Mouse (Mus musculus) cortical plate, adult 2 months (tissue): ENCODE measurements around the gene Rhbdf1. TPM values are rescaled to one million over a fixed set of nuclear protein-coding genes. Genes with fewer than 3 reads are reported as not detected.

Experiments used
- H3K27ac ChIP-seq: fragments of 200-500 bp; 2 replicates; pipeline ENCODE4 v1.5.1; 2012; ENCODE audit warnings: low read length, control low read depth, inconsistent platforms; ENCODE audit not compliant: insufficient read depth
- H3K4me1 ChIP-seq: fragments of 200-500 bp; 2 replicates; pipeline ENCODE4 v1.6.1; 2011; ENCODE audit warnings: low read length; ENCODE audit not compliant: control insufficient read depth, insufficient read depth
- H3K4me3 ChIP-seq: fragments of 200-500 bp; 2 replicates; pipeline ENCODE4 v1.5.1; 2011; ENCODE audit warnings: mild to moderate bottlenecking, low read length, control low read depth; ENCODE audit not compliant: insufficient read depth
- CTCF ChIP-seq: fragments of 200-500 bp; IDR thresholded peaks from 2 replicates; pipeline ENCODE4 v1.5.1; 2011; ENCODE audit warnings: mild to moderate bottlenecking, control low read depth, low read length; ENCODE audit not compliant: insufficient read depth; ENCODE audit errors: extremely low read depth
- POLR2A ChIP-seq: fragments of 200-500 bp; IDR thresholded peaks from 2 replicates; pipeline ENCODE4 v1.6.1; 2011; ENCODE audit warnings: mild to moderate bottlenecking, low read length, control low read depth; ENCODE audit not compliant: insufficient read depth; ENCODE audit errors: extremely low read depth
- polyA plus RNA-seq: library from polyadenylated mRNA; depleted of rRNA; stranded (reverse); fragments of >200 nt; gene quantifications from 2 replicates; pipeline ENCODE4 v1.2.3, GENCODE M21; 2012

The Rhbdf1 gene
- polyA plus RNA-seq, 1 experiment, result 26.9 TPM

DNA sequence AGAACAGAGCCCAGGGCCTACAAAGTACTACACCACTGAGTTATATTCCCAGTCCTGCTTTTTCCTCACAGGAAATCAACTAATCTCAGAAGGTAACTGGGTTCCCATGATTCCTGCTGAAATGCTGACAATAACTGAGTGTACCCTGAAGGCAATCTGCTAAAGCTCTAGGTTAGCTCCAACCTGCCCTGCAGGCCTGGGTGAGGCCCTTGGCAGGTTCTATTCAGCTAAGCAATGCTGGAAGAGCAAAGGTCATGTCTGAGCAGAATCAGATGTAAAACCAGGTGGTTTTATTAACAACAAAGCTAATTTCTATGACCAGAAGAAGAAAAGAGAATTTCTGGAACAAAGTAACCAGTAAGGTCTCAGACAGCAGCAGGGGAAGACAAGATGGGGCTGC lies 19.3 kb upstream of the Rhbdf1 start:
- Histone ChIP-seq H3K4me3 (no peak overlapping the region), H3K27ac (no peak overlapping the region), H3K4me1 (peaks cover 23% of the 10 kb centered on the region)
- TF ChIP-seq CTCF, result no peak
- TF ChIP-seq POLR2A, result no peak

DNA sequence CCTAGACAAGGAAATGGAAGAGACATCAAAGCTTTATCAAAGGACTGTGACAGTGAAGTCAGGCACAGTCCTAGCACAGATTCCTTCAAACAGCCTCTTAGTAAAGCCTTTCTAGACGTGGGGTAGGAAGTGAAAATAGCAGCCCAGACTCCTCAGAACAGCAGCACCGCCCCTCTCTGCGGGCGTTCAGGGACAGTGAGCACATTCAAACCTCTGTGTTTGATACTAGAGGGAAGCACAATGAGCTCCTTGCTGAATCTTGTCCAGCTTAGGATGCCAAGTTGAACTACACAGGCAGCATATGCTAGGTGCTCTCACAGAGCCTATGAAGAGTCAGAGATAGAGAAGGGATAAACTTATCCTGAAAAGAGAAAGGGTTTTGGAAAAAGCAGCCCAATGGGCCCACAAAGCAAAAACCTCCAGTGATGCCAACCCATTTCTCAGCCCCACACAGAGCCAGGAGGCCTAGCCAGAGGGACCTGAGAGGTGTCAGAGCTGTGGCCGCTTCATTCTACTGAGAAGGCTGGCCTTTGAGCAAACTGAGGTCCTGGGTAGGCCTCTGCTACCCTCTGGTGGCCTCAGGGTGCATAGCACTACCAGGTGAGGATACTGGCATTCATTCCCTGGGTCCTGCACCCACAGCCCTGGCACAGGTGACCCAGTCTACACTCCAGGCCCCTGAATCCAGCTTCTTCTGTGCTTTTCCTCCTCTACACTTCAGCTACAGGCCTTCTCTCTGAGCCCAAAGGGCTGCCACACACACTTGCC lies 16.2 kb upstream of the Rhbdf1 start:
- Histone ChIP-seq H3K4me1 (peaks cover 23% of the 10 kb centered on the region), H3K27ac (no peak overlapping the region), H3K4me3 (no peak overlapping the region)
- TF ChIP-seq POLR2A (no peak), CTCF (peak; percentile 93)

DNA sequence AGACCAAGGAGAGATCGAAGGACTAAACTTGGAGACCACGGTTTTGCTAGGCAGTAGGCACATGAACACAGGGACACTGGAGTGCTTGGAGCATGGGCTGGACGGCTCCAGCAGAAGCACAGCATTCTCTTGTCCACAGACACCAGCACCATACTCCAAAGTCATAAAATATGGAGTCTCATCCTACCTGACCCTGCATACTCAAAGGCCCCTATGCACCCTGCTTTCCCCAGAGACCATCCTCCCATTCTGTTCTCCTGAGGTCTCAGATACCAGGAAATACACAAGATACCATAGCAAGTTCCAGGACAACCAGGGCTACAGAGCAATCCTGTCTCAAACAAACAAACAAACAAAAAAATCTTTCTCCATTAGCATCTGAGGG lies 15.3 kb upstream of the Rhbdf1 start:
- H3K27ac ChIP-seq, result no peak overlapping the region
- H3K4me3 ChIP-seq, result no peak overlapping the region
- TF ChIP-seq CTCF (no peak), POLR2A (no peak)
- peaks cover 15% of the 10 kb centered on the region for H3K4me1 ChIP-seq

DNA sequence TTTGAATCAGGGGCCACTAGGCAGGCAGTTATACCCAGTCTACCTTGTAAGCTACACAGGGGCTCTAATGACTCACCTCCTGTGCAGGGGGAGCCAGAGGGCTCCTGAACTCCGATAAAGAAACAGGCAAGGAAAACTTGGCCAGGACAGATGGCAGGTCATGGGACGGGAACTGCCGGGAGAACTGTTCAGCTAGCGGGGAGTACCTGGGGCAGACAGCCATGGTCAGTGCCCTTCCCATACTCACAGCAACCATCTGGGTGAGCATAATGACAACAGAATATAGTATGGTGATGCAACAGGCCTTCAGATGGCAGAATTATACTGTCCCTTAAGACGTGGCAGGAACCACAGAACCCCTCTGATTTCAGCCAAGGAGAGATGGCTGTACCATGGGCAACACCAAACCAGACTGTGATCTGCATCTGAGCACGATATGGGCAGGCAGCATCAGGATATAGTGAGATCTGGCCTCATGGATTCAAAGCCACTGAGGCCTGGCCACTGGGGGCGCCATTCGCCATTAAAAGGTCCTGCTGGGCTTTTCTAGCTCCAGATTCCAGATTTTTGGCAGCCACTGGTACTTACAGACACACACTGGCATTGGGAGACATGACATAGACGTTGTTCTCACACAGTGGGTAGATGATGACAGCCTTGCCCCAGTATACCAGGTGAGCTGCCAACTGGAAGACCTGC lies 14.8 kb upstream of the Rhbdf1 start:
- peaks cover 14% of the 10 kb centered on the region for H3K4me1 ChIP-seq
- no peak for TF ChIP-seq POLR2A
- peak; percentile 49 for TF ChIP-seq CTCF
- no peak overlapping the region for H3K27ac ChIP-seq
- H3K4me3 ChIP-seq, result no peak overlapping the region

DNA sequence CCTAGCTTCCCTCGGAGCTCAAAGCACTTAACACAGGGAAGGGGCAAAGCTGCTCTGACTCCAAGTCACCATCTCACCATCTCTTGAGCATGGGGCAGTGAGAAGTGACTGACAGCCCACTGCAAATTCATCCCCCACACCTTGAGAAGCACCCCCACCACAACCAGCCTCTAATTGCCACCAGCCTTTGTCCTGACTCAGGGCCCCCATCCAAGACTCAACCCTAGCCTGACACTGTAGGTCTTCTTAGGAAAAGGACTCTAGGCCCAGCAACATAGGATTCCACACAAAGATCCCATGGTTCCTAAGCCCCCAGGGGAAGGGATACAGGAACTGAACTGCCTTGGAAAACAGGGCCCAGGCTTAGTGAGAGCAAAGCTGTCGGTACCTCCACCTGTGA lies 14.0 kb upstream of the Rhbdf1 start:
- Histone ChIP-seq H3K4me1 (peaks cover 17% of the 10 kb centered on the region), H3K27ac (peak overlapping the region; percentile 17; the same call in 1 of the 2 replicates), H3K4me3 (no peak overlapping the region)
- no peak for TF ChIP-seq POLR2A
- TF ChIP-seq CTCF, result no peak

DNA sequence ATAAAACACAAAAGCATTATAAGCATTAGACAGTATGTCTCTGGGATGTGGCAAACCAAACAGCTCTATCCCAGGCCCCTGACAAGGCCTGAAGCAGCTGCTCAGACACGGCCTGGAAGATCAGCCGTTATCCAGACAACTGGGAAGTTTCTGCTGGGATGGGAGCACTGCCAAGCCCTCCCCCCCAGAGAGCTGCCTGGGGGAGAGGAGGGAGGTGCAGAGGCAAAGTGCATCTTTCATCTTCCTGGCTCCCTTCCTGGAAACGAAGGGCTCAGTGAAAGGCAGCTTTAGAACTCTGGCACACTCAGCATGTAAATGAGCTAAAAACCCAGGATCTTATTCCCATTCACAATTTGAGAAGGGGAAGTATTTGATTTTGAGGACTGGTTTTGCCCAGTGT lies 13.5 kb upstream of the Rhbdf1 start:
- H3K27ac ChIP-seq, result no peak overlapping the region
- peaks cover 17% of the 10 kb centered on the region for H3K4me1 ChIP-seq
- TF ChIP-seq CTCF (no peak), POLR2A (no peak)
- H3K4me3 ChIP-seq, result no peak overlapping the region

DNA sequence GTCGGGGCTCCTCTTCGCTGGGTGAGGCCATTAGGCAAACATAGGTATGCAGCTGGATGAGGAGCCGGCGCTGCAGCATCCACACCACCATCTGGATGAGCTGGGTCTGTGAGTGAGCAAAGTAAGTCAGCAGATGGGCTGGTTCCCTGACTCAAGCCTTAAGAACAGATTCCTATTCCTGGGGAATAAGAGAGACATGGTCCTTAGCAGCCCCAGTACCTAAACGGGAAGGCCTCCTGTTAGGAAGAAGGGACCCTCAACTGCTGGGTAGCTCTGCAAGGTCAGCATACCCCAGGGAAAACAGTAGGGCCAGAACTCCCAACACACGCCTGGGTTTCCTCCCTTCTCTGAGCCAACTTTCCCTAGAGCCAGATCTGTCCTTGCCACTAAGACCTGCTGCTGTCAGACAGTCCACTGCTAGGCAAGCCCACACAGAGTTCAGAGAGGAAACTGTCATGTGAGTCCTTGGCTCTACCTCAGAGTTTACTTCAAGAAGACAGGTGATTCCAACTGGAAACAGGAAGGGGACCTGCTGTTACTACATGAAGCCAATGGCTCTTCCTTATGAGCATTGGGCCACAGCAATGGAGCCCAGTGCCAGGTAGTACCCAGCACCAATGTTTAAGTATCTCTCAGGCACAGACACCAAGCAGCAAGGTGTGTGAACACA lies 12.9 kb upstream of the Rhbdf1 start:
- H3K4me1 ChIP-seq, result peaks cover 22% of the 10 kb centered on the region
- H3K27ac ChIP-seq, result no peak overlapping the region
- H3K4me3 ChIP-seq, result no peak overlapping the region
- TF ChIP-seq CTCF, result no peak
- no peak for TF ChIP-seq POLR2A

DNA sequence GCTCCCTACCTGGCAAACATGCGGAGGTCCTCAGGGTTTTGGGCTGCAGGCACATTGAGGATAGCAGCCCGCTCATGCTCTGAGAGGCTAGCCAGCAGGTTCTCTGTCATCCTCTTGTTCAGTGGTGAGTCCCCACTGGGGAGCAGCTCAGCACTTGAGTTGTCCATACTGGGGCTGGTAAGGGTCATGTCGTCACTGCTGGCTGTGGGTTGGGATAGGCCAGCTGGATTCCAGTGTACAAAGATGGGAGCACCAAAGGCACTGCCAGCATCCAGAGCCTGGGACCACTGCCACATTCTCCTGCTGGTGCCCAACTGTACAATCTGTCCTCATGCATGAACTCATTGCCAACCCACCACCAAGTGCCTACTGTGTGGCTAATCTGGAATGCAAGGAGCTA lies 11.8 kb upstream of the Rhbdf1 start:
- no peak overlapping the region for H3K4me3 ChIP-seq
- no peak for TF ChIP-seq CTCF
- H3K27ac ChIP-seq, result no peak overlapping the region
- H3K4me1 ChIP-seq, result peaks cover 22% of the 10 kb centered on the region

DNA sequence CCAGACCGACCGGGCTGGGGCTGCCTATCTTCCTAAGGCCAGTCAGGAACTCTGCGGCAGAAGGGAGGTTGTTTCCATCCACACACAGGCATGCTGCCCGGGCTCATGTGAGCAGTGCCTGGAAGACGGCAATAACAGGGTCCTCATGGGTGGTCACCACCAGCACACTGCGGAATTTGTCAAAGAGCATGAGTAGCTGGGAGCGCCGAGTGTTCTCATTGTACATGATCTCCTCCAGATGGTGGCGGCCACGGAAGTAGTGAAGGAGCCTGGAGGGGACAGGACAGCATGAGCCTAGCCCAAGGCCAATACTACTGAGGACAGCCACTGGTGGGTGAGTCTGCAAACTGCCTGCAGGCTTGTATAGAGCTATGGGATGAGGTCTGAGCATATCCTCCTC lies 10.7 kb upstream of the Rhbdf1 start:
- no peak for TF ChIP-seq CTCF
- no peak for TF ChIP-seq POLR2A
- H3K27ac ChIP-seq, result no peak overlapping the region
- no peak overlapping the region for H3K4me3 ChIP-seq
- H3K4me1 ChIP-seq, result peaks cover 19% of the 10 kb centered on the region
